Mouse (Mus musculus): ENCODE measurements around the gene Sap30l.

GRCm38 (mm10) chr11:57850298-57850697, 48.9 kb downstream of the Sap30l start:
- TF ChIP-seq POLR2A (IDR thresholded peaks at IDR 0.05; ENCODE audit: low read depth, low read length) (no peak), CTCF (IDR thresholded peaks at IDR 0.05; ENCODE audit: extremely low read depth, insufficient read length, insufficient replicate concordance, low read depth, low read length) (no peak)

All from small intestine, adult 2 months (tissue).